Mouse (Mus musculus) small intestine, adult 2 months (tissue): ENCODE data around the gene Stk36.
A peak's percentile ranks its signal among the peaks of the same experiment; 100 is the strongest.

Experiments used
- CTCF ChIP-seq: fragments of 200-500 bp; IDR thresholded peaks from 2 replicates; pipeline ENCODE4 v1.5.1; 2012; ENCODE audit warnings: low read depth, mild to moderate bottlenecking, control low read depth, inconsistent platforms, low read length, moderate library complexity, mixed read lengths; ENCODE audit not compliant: insufficient replicate concordance, insufficient read length; ENCODE audit errors: extremely low read depth
- POLR2A ChIP-seq: fragments of 200-500 bp; IDR thresholded peaks from 2 replicates; pipeline ENCODE4 v1.6.1; 2012; ENCODE audit warnings: low read depth, mild to moderate bottlenecking, control low read depth, inconsistent platforms, low read length, moderate library complexity

DNA sequence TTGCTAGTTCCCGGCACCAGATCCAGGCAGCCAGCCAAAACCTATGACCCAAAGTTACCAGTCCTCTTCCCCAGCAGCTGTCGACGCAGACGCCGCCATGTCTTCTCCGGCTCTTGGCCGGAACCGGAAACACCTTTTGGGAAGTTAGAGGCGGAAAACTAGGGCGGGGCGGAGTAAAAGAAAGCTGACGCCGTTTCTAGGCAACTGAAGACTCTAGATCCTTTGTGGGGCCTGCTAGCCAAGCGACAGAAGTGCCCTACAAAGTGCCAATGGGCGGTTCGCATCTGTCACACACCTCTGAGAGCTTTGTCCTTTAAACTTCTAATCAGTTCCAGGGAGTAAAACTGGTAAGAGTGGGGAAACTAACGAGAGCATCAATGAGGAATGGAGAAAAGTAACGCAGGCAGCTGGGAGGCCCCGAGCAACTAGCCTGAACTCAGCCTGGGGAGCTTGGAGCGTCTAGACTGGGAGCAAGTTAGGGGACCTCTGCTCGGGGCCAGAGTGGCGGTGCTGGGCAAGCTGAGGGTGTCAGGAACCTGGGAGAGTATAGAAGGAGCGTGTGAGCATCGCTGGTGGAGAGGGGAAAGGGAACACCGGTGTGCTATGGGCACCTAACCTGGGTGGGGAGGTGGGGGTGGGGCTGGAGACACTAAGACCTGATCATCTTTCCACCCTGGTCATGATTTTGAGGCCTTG is at the start of gene Stk36, which contains the start of gene Rnf25:
- TF ChIP-seq CTCF, result no peak
- peak; percentile 87 for TF ChIP-seq POLR2A
